Mouse (Mus musculus): ENCODE measurements around the gene A3galt2. TPM values are rescaled to one million over a fixed set of nuclear protein-coding genes. Genes with fewer than 3 reads are reported as not detected.

The A3galt2 gene
- polyA plus RNA-seq, 1 experiment from 2014 or later: 0.59 TPM

DNA sequence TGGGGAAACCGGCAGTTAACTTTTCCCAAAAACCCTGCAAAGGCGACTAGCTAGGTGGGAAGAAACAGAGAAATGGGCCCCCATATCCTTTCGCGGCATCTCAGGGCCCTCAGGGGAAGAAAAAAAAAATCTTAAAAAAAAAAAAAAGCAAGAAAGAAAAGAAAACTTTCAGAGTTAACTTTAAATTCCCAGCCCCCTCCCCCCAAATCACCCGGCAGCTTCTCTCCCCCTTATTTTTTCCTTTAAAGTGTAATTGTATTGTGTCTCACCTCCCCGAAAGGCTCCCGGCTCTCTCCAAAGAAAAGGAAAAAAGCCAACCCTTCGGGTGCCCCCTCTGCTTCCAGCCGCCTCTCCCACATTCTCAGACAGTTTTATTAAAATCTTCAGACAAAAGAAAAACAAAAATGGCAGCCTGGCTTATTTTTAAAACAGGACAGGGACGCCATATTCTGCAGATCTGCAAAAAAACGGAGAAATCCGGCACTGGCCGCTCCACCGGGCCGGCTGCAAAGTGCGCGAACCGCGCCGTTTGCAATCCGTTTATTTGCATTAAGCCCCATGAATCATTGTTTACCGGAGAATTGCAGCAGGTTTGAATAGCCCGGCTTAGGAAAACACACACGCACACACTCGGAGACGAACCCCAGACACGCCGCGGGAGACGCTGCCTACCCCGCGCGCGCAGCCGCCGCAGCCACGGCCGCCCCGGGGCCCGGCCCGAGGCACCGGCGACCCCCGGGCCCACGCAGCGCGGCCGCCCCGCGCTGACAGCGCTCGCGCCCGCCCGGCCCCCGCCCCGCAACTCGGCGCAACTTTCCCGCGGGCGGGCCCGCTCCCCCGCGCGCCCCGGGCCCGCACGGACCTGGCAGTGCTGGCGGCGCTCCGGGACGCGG lies 50.2 kb downstream of the A3galt2 start:
- peaks cover 39% of the 10 kb centered on the region for H3K4me1 ChIP-seq
- ATAC-seq (ENCODE audit: low FRiP score, low read depth): peak; percentile 17; the same call in 1 of the 2 replicates
- peak overlapping the region; percentile 97 for H3K27ac ChIP-seq (replicated peaks)
- H3K27me3 ChIP-seq: no peaks in the 10 kb centered on the region
- H3K4me3 ChIP-seq: peak overlapping the region; percentile 90
- H3K9me3 ChIP-seq: no peaks in the 10 kb centered on the region
- H3K9ac ChIP-seq (replicated peaks): peak overlapping the region; percentile 99
- H3K4me2 ChIP-seq (replicated peaks): peak overlapping the region; percentile 94
- no peaks in the 10 kb centered on the region; the same call in 1 of the 2 replicates for H3K36me3 ChIP-seq
- under 1% methylated on average over 50 of the region's 74 CpGs for WGBS

DNA sequence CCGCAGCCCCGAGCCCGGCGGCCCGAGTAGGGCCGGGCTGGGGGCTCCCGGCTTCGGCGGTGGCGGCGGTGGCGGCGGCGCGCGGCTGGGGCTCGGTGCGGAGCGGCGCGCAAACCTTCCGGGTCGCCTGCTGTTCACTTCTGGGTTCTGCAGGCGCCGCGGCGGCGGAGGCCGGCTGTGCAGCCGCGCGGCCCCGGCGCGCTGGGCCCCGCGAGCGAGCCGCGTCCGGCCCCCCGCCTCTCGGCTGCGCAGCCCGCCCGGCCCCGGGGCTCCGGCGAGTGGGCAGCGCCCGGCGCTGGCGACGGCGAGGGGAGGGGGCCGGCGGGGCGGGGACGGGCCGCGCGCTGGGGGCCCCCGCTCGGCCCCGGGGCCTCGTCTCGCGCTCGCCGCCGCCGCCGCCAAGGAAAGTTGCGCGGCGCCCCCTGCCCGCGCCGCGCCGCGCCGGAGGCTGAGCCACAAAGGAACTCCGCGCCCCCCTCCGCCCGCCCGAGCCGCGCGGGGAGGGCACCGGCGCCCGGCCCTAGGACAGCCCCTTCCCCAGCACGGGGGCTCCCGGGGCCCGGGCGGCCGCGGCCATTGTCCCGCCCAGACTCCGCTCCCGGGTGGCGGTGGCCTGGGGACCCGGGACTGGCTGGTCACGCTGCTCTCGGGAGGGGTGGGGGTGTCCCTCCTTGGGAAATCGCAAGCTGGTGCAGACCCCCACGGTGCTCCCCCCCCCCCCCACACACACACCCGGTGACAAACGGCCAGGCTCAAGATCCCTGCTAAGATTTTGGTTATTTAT lies 51.1 kb downstream of the A3galt2 start, which contains the start of gene Zfp362:
Zfp362 (minus strand) TSS at position 3 of the 784 bp plus-strand sequence.
- peak; percentile 69 for ATAC-seq (ENCODE audit: low FRiP score, low read depth)
- H3K9me3 ChIP-seq: no peaks in the 10 kb centered on the region
- WGBS: under 1% methylated on average over 67 of the region's 111 CpGs
- peak within 1 kb of the TSS; percentile 94 for H3K4me2 ChIP-seq (replicated peaks)
- H3K9ac ChIP-seq (replicated peaks): peak within 1 kb of the TSS; percentile 99
- H3K4me1 ChIP-seq: peaks cover 44% of the 10 kb centered on the region
- no peaks in the 10 kb centered on the region; the same call in 1 of the 2 replicates for H3K36me3 ChIP-seq
- H3K27ac ChIP-seq (replicated peaks): peak within 1 kb of the TSS; percentile 97
- H3K27me3 ChIP-seq: no peaks in the 10 kb centered on the region
- peak within 1 kb of the TSS; percentile 90 for H3K4me3 ChIP-seq

DNA sequence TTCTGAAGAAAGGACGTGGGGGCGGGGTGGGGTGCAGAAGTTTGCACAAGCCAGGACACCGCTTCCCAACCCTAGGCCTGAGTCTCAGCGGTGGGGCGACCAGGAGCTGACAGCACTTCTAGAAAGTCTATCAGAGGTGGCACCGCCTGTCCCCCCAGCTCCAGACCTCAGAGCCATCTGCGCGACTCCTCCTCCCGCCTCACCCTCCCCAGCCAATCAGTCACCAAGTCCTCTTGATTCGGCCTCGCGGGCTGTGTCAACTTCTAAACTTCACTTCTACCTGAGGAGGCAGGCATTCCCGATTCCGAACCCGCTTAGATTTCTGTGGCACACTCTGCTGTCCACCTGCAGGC lies 51.6 kb downstream of the A3galt2 start:
- Histone ChIP-seq H3K27me3 (no peaks in the 10 kb centered on the region), H3K36me3 (no peaks in the 10 kb centered on the region), H3K9me3 (no peaks in the 10 kb centered on the region), H3K4me2 (replicated peaks) (peak overlapping the region; percentile 94), H3K4me1 (peaks cover 44% of the 10 kb centered on the region), H3K9ac (replicated peaks) (peak overlapping the region; percentile 99), H3K4me3 (peak overlapping the region; percentile 90), H3K27ac (replicated peaks) (peak overlapping the region; percentile 97)
- WGBS: under 1% methylated on average over 15 of the region's 15 CpGs
- peak; percentile 65 for ATAC-seq (ENCODE audit: low FRiP score, low read depth)

DNA sequence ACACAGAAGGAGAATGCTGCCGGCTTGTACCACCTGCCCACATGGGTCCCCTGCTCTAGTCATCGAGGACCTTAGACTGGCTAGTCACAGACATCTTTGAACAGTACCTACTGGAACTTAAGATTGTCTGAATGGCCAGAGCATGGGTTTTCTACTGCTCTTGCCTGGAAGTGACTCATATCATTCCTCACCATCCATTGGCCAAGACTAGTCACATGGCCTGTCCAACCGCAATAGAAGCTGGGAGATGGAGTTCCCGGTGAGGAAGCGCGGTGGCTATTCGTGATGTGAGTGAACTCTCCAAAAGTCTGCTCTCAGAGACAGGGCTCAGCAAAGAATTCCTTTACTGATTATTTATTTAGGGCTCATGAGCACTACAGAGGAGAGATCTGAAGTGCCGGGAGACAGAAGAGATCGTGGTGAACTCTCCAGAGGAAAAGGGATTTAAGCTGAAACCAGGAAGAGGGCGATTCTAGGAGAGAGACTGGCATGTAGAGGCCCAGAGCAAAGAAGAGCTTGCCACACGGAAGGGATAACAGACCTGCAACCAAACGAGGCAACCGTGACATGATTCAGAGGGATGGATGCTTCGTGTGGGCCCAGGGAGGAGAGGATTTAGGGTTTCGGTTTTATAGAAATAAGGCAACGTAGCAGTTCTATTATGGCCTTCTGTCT lies 56.4 kb downstream of the A3galt2 start:
- H3K27me3 ChIP-seq: no peaks in the 10 kb centered on the region
- 15% methylated on average over 16 of the region's 16 CpGs for WGBS

DNA sequence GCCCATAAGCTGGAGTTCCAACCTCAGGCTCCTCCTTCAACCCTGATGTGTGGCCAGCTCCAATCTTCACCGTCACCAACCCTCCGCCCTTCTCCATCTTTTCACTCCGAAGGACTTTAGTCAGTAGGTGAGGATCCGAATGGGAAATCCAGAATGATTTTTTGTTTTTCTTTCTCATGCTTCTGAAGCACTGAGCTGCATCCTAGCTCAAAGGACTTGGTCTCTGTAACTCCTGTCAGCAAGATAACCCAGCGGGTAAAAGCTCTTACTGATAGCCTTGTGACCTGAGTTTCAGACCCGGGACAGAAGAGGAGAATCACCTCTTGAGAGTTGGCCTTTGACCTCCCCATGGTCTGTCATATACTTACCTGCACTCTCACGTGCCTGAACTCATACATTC lies 61.8 kb downstream of the A3galt2 start:
- H3K9me3 ChIP-seq: no peaks in the 10 kb centered on the region
- no peak overlapping the region for H3K4me2 ChIP-seq (replicated peaks)
- H3K4me3 ChIP-seq: no peak overlapping the region
- H3K27me3 ChIP-seq: no peaks in the 10 kb centered on the region
- H3K36me3 ChIP-seq: no peaks in the 10 kb centered on the region
- no peak overlapping the region for H3K9ac ChIP-seq (replicated peaks)
- peaks cover 7% of the 10 kb centered on the region for H3K4me1 ChIP-seq
- H3K27ac ChIP-seq (replicated peaks): no peak overlapping the region
- 69% methylated on average over 7 of the region's 7 CpGs for WGBS
- ATAC-seq (ENCODE audit: low FRiP score, low read depth): no peak

More for the DNA sequence above, 56.4 kb downstream of the A3galt2 start:
- Histone ChIP-seq H3K4me2 (replicated peaks) (peak overlapping the region; percentile 66), H3K9me3 (no peaks in the 10 kb centered on the region), H3K4me3 (peak overlapping the region; percentile 55), H3K36me3 (no peaks in the 10 kb centered on the region), H3K27ac (replicated peaks) (0 out of 2 replicates have a peak overlapping the region, but pooled peaks have one; percentile 31), H3K9ac (replicated peaks) (peak overlapping the region; percentile 64), H3K4me1 (peaks cover 19% of the 10 kb centered on the region)
- peak; percentile 89 for ATAC-seq (ENCODE audit: low FRiP score, low read depth)

Other genes starting within 250 kb of the A3galt2 start
- 8.0 and 9.2 TPM in 2 replicates for gene Zscan20, start 145.3 kb upstream of the A3galt2 start, polyA plus RNA-seq (2016; fragmentation: Nextera tagmentation; extraction: Ambion mirVana)
- 0.98 and 1.2 TPM in 2 replicates for gene Tlr12, start 136.7 kb upstream of the A3galt2 start, polyA plus RNA-seq (2016; fragmentation: Nextera tagmentation; extraction: Ambion mirVana)
- 133 and 153 TPM in 2 replicates for gene Phc2, start 100.7 kb upstream of the A3galt2 start, polyA plus RNA-seq (2016; fragmentation: Nextera tagmentation; extraction: Ambion mirVana)
- 43.5 and 45.9 TPM in 2 replicates for gene Zfp362, start 50.7 kb downstream of the A3galt2 start, polyA plus RNA-seq (2016; fragmentation: Nextera tagmentation; extraction: Ambion mirVana)
- gene Trim62, start 128.2 kb downstream of the A3galt2 start, polyA plus RNA-seq (2016; fragmentation: Nextera tagmentation; extraction: Ambion mirVana): 14.9 and 16.7 TPM in 2 replicates
- 16.4 and 16.9 TPM in 2 replicates for gene Azin2, start 207.1 kb downstream of the A3galt2 start, polyA plus RNA-seq (2016; fragmentation: Nextera tagmentation; extraction: Ambion mirVana)
- gene Ak2, start 236.6 kb downstream of the A3galt2 start, polyA plus RNA-seq (2016; fragmentation: Nextera tagmentation; extraction: Ambion mirVana): 136 and 138 TPM in 2 replicates

Data from midbrain, embryonic 12.5 days (tissue).